Mouse (Mus musculus): ENCODE measurements around the gene Nkpd1. TPM values are rescaled to one million over a fixed set of nuclear protein-coding genes. Genes with fewer than 3 reads are reported as not detected.

The Nkpd1 gene
- polyA plus RNA-seq, 1 experiment from 2014 or later, result 0.12 TPM

DNA sequence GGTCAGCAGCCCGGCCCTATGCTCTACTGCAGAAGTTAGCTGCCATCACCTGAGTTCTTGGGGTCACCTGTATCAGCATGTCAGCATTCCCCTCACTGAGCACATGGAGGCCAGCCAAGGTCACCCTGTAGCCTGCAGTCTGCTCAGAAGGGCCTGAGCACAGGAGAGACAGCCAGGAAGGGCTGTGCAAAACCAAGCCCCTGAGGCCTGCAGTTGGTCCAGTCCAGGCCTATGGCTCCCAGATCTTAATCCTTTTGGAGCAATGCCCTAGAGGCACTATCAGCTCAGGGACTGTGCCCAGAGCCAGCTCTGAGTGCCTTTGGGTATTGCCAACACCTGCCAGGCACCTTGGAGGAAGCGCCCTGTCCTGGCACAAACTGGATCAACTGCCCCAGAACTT, 39.4 kb downstream of the Nkpd1 start:
- H3K4me3 ChIP-seq (ENCODE audit: low read depth, low read length), result no peak overlapping the region
- H3K4me1 ChIP-seq (ENCODE audit: control insufficient read depth, insufficient read depth, low read length), result peaks cover 12% of the 10 kb centered on the region; the same call in 1 of the 2 replicates

DNA sequence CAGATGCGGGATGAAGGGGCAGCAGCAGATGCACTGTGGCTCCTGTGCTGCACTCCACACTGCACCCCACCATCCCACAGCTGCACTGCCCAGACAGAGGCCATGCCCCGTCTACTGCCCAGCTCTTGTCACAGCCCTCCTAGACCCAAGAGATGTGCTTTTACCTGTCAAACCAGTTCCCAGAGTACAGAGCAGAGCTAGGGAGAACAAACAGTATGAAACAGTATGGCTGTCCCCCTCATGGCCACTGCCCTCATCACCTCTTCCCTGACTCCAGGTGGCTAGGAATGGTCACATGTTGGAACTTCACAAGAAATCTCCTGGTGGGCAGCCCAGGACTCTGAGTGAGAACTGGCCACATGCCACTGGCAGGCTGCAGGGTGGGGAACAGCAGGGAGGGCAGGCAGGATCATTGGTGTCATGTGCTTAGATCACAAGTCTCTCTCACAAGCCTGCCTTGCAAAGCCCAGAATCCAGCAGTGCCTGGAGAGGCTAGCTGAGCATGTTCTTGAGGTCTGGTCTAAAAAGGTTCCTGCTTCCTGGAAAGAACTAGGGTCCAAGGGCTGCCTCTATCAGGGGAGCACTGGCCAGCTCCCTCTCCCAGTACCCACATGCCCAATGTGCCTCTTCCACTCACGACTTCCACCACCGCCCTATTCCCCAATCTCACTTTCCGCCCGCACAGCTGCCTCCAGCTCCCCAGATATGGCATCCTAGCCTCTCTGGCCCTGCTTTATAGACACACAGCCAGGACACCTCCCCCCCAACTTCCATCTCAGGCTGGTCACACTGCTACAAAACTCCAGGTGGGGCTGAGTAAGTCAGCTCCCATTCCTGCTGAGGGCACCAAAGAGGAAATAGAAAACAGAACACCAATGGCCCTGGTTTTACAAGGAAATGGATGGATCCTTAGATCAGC, 40.6 kb downstream of the Nkpd1 start:
- Histone ChIP-seq H3K4me3 (ENCODE audit: low read depth, low read length) (no peak overlapping the region), H3K4me2 (ENCODE audit: low read depth, severe bottlenecking) (no peak overlapping the region), H3K27ac (replicated peaks; ENCODE audit: low read depth, low read length) (no peak overlapping the region), H3K9ac (ENCODE audit: low read length) (no peak overlapping the region), H3K27me3 (ENCODE audit: control insufficient read depth, insufficient read depth, low read length) (no peaks in the 10 kb centered on the region), H3K4me1 (ENCODE audit: control insufficient read depth, insufficient read depth, low read length) (peaks cover 17% of the 10 kb centered on the region), H3K9me3 (ENCODE audit: control insufficient read depth, low read length) (no peaks in the 10 kb centered on the region), H3K36me3 (ENCODE audit: control insufficient read depth, insufficient read depth, low read length) (peaks cover 16% of the 10 kb centered on the region)
- ATAC-seq (ENCODE audit: insufficient number of reproducible peaks, low FRiP score, low TSS enrichment, low read depth), result no peak
- no peak for DNase-seq (ENCODE audit: low spot score)
- 90% methylated on average over 6 of the region's 6 CpGs for WGBS

More for the DNA sequence above, 39.4 kb downstream of the Nkpd1 start:
- ATAC-seq (ENCODE audit: insufficient number of reproducible peaks, low FRiP score, low TSS enrichment, low read depth) (no peak), DNase-seq (ENCODE audit: low spot score) (no peak)
- Histone ChIP-seq H3K27ac (replicated peaks; ENCODE audit: low read depth, low read length) (no peak overlapping the region), H3K9me3 (ENCODE audit: control insufficient read depth, low read length) (no peaks in the 10 kb centered on the region), H3K4me2 (ENCODE audit: low read depth, severe bottlenecking) (no peak overlapping the region), H3K9ac (ENCODE audit: low read length) (no peak overlapping the region), H3K27me3 (ENCODE audit: control insufficient read depth, insufficient read depth, low read length) (no peaks in the 10 kb centered on the region), H3K36me3 (ENCODE audit: control insufficient read depth, insufficient read depth, low read length) (peaks cover 19% of the 10 kb centered on the region)
- 94% methylated on average over 2 of the region's 2 CpGs for WGBS

DNA sequence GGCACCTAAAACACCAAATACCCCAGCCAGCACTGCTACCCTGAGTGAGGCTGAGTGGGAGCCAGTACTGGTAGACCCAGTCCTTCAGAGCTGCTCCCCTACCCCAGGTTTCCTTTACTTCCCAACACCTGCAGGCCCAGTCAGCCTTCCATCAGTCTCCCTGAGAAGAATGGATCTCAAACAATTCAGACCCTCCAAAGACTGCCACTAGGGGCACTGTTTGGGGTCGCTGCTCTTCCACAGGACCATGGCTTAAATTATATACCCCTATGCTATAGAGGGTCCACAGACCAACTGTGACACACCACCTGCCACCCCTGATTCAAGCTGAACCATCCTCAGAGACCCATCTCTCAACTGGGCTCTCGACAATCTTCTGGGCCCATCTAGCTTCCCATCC, 41.3 kb downstream of the Nkpd1 start:
- H3K4me3 ChIP-seq (ENCODE audit: low read depth, low read length), result no peak overlapping the region
- no peaks in the 10 kb centered on the region for H3K9me3 ChIP-seq (ENCODE audit: control insufficient read depth, low read length)
- ATAC-seq (ENCODE audit: insufficient number of reproducible peaks, low FRiP score, low TSS enrichment, low read depth) (no peak), DNase-seq (ENCODE audit: low spot score) (peak; percentile 57)
- H3K36me3 ChIP-seq (ENCODE audit: control insufficient read depth, insufficient read depth, low read length), result peaks cover 13% of the 10 kb centered on the region
- no peaks in the 10 kb centered on the region for H3K27me3 ChIP-seq (ENCODE audit: control insufficient read depth, insufficient read depth, low read length)
- peaks cover 17% of the 10 kb centered on the region for H3K4me1 ChIP-seq (ENCODE audit: control insufficient read depth, insufficient read depth, low read length)
- no peak overlapping the region for H3K4me2 ChIP-seq (ENCODE audit: low read depth, severe bottlenecking)
- WGBS, result 46% methylated on average over 2 of the region's 2 CpGs
- H3K9ac ChIP-seq (ENCODE audit: low read length), result no peak overlapping the region
- H3K27ac ChIP-seq (replicated peaks; ENCODE audit: low read depth, low read length), result no peak overlapping the region

DNA sequence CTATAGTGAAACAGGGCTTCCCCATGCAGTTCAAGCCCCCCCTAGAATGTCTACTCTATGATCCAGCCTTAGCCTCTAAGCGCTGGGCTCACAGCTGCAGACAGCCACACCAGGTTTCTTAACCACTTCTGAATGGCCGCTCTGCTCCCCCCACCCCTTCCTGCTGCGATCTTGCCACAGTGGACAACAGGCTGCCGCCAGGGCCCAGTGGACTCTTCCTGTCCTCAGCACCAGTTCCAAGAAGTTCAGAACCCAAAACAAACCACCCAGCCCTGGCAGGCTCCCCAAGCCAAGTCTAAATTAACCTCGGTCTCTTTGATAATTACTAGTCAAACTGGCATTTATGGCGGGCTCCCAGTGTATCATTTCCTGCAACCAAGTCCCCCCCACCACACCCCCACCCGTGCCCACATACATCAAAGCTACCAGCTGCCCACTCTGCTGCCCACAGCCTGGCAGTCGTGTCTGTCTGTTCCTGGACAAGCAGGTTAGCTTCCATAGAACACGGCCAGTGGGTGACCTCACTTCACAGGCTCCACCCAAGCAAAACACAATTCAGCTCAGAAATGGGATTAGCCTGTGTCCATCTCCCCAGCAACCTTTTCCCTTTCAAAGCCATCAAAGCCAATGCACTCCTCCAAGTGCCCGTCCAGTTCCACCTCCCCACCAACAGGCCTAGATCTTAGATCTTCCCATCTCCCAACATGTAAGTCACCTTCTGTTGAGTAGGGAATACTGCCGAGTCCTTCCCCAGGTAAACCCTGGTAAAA, 43.0 kb downstream of the Nkpd1 start:
- no peak for DNase-seq (ENCODE audit: low spot score)
- no peak for ATAC-seq (ENCODE audit: insufficient number of reproducible peaks, low FRiP score, low TSS enrichment, low read depth)
- WGBS, result 31% methylated on average over 11 of the region's 11 CpGs
- peaks cover 25% of the 10 kb centered on the region for H3K36me3 ChIP-seq (ENCODE audit: control insufficient read depth, insufficient read depth, low read length)
- no peaks in the 10 kb centered on the region for H3K9me3 ChIP-seq (ENCODE audit: control insufficient read depth, low read length)
- H3K4me3 ChIP-seq (ENCODE audit: low read depth, low read length), result peak overlapping the region; percentile 98
- H3K9ac ChIP-seq (ENCODE audit: low read length), result peak overlapping the region; percentile 95
- peaks cover 17% of the 10 kb centered on the region for H3K4me1 ChIP-seq (ENCODE audit: control insufficient read depth, insufficient read depth, low read length)
- H3K4me2 ChIP-seq (ENCODE audit: low read depth, severe bottlenecking), result peak overlapping the region; percentile 99
- H3K27me3 ChIP-seq (ENCODE audit: control insufficient read depth, insufficient read depth, low read length), result no peaks in the 10 kb centered on the region
- no peak overlapping the region for H3K27ac ChIP-seq (replicated peaks; ENCODE audit: low read depth, low read length)

DNA sequence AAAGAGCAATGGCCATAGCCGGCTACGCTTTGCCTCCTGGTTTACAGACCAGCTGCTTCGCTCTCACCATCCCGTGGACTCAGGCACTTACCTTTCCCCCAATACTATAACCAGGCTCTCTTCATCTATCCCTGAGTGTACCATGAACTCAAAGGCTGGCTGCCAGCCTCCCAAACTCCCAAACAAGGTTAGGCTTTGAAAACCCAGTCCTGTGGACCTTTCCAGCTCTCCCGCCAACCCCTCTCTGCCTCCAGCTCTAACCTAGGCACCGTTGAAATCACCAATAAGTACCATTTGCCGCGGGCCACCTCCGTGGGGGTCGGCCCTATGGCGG, 43.8 kb downstream of the Nkpd1 start:
- H3K9ac ChIP-seq (ENCODE audit: low read length), result peak overlapping the region; percentile 95
- peak overlapping the region; percentile 84; the same call in 1 of the 2 replicates for H3K27ac ChIP-seq (replicated peaks; ENCODE audit: low read depth, low read length)
- peak overlapping the region; percentile 99 for H3K4me2 ChIP-seq (ENCODE audit: low read depth, severe bottlenecking)
- H3K9me3 ChIP-seq (ENCODE audit: control insufficient read depth, low read length), result no peaks in the 10 kb centered on the region
- ATAC-seq (ENCODE audit: insufficient number of reproducible peaks, low FRiP score, low TSS enrichment, low read depth) (no peak), DNase-seq (ENCODE audit: low spot score) (no peak)
- H3K4me3 ChIP-seq (ENCODE audit: low read depth, low read length), result peak overlapping the region; percentile 98
- no peaks in the 10 kb centered on the region for H3K27me3 ChIP-seq (ENCODE audit: control insufficient read depth, insufficient read depth, low read length)
- H3K36me3 ChIP-seq (ENCODE audit: control insufficient read depth, insufficient read depth, low read length), result peaks cover 25% of the 10 kb centered on the region
- WGBS, result under 1% methylated on average over 11 of the region's 11 CpGs
- H3K4me1 ChIP-seq (ENCODE audit: control insufficient read depth, insufficient read depth, low read length), result peaks cover 17% of the 10 kb centered on the region

DNA sequence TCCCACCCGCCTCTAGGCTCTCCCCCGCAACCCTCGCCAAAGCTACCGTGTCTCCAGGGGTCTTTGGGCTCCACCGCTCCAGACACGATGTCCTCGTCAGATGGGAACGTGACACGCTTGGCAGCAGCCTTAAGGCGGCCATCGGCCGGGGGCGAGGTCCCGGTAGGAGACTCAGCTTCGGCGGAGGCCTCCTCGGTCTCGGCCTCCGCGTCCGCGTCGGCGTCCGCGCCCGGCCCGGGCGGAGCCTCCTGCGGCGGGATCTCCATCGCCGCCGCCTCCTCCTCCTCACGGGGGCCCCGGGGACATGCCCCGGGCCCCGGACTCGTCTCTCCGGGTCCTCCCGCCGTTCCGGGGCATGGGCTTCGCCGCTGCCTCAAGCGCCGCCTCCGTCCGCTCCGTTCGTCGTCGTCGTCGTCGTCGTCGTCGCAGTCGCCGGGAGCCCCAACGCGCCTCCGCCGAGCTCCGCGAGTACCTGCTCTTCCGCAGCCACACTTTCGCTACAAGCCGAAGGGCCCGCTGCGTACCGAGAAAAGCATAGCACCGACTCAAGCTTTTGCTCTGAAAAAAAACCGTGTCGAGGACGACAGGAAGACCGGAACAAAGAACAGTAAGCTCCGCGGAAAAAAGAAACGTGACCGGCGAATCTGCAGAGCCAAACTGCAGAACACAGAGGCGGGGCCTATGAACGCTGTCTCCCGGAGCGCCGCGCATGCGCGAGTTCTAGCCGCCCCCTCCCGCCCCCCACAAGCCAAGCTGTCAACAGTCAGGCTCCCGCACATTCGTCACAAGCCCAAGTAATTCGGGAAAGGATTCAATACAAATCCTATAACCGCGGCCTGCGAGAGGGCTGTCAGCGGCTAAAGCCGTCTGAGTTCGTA, 44.4 kb downstream of the Nkpd1 start:
- H3K4me2 ChIP-seq (ENCODE audit: low read depth, severe bottlenecking), result peak overlapping the region; percentile 99
- no peaks in the 10 kb centered on the region for H3K27me3 ChIP-seq (ENCODE audit: control insufficient read depth, insufficient read depth, low read length)
- ATAC-seq (ENCODE audit: insufficient number of reproducible peaks, low FRiP score, low TSS enrichment, low read depth), result peak; percentile 87
- H3K9me3 ChIP-seq (ENCODE audit: control insufficient read depth, low read length), result no peaks in the 10 kb centered on the region
- peak overlapping the region; percentile 84 for H3K27ac ChIP-seq (replicated peaks; ENCODE audit: low read depth, low read length)
- H3K36me3 ChIP-seq (ENCODE audit: control insufficient read depth, insufficient read depth, low read length), result peaks cover 24% of the 10 kb centered on the region
- peaks cover 17% of the 10 kb centered on the region for H3K4me1 ChIP-seq (ENCODE audit: control insufficient read depth, insufficient read depth, low read length)
- DNase-seq (ENCODE audit: low spot score), result peak; percentile 96
- peak overlapping the region; percentile 95 for H3K9ac ChIP-seq (ENCODE audit: low read length)
- under 1% methylated on average over 102 of the region's 102 CpGs for WGBS
- peak overlapping the region; percentile 98 for H3K4me3 ChIP-seq (ENCODE audit: low read depth, low read length)

DNA sequence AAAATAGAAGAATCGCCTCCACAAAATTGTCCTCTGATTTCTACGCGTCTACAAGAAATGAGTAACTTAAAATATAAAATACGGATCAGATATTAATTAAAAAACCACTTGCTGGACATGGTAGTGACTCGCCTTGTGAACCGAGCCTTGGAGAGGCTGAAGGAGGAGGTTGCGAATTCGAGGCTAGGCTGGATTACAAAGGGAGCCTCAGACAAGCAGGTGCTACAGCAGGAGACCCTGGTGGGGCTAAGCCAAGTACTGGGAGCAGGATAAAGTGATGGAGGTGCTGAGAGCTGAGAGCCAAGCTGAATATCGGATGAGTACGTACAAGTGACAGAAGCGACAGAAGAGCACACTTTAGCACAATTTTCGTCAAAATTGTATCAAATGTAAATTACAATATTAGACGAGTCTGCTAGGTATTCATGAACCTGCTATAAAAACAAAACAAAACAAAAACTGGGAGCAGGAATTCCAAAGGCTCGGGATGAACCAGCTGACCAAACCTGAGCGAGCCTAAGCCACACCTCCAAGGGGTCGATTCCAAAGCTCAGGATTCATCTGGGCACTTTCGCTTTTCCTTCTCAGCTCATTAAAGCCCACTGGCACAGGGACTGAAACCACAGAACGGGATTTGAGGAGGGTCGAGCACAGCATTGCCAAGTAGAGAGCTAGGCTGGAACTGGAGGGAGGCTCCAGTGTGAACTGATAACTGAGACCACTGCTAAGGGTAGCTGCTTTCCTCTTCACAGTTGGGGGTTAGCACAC, 45.2 kb downstream of the Nkpd1 start, which contains the start of gene Ppp1r37:
TSS of gene Ppp1r37 (minus strand) at position 434 of the 768 bp plus-strand sequence.
- no peaks in the 10 kb centered on the region for H3K9me3 ChIP-seq (ENCODE audit: control insufficient read depth, low read length)
- peak within 1 kb of the TSS; percentile 98 for H3K4me3 ChIP-seq (ENCODE audit: low read depth, low read length)
- peaks cover 21% of the 10 kb centered on the region for H3K36me3 ChIP-seq (ENCODE audit: control insufficient read depth, insufficient read depth, low read length)
- no peak for DNase-seq (ENCODE audit: low spot score)
- 3% methylated on average over 19 of the region's 19 CpGs for WGBS
- H3K4me1 ChIP-seq (ENCODE audit: control insufficient read depth, insufficient read depth, low read length), result peaks cover 17% of the 10 kb centered on the region
- peak within 1 kb of the TSS; percentile 84 for H3K27ac ChIP-seq (replicated peaks; ENCODE audit: low read depth, low read length)
- H3K27me3 ChIP-seq (ENCODE audit: control insufficient read depth, insufficient read depth, low read length), result no peaks in the 10 kb centered on the region
- peak; percentile 31; the same call in 1 of the 2 replicates for ATAC-seq (ENCODE audit: insufficient number of reproducible peaks, low FRiP score, low TSS enrichment, low read depth)
- H3K9ac ChIP-seq (ENCODE audit: low read length), result peak within 1 kb of the TSS; percentile 95
- peak within 1 kb of the TSS; percentile 99 for H3K4me2 ChIP-seq (ENCODE audit: low read depth, severe bottlenecking)
